Comparison of ENCODE assay signal across 11 mouse cellular contexts in the genomic region with DNA sequence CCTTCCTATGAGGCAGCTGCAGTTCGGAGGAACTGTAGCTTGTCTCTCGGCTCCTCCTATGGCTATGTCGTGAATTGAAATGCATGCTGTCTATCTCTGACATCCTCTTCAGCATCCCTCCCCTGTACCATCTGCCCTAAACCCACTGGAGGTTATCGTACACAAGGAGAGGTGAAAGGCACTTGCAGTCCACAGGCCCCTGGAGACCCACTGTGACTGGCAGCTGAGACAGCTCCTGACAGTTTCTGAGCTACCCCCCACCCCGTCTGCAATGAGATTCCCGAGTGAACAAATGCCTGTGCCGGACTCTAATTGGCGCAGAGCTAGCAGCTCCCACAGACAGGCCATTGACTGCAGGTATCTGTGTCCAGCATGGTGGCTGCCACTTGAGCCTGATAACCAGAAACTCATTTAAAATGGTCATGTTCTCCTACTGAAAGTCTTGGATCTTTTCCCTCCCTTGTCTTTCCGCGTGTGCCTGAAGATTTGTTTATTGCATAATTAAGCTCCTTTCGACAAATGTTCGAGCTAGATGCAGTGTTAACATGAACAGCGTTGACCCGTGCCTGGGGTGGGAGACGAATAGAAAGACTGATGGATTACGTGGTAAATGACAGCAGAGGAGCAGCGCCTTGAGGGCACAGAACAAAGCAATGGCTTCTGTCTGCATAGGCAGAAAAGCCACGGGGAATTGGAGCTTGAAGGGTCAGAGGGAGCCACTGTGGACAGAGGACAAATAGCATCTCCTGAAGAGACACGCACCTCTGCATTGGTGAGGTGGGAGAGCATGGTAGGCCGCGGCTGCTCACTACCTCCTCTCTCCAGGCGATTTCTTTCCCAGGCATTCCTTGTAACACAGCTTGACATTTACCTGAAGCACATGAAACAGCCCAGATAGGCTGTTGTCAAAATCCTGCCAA.
A peak's percentile ranks its signal among the peaks of the same experiment; 100 is the strongest.
DNase-seq lines count a peak whose midpoint lies in the region; ATAC-seq and TF ChIP-seq lines count a peak whose summit lies in the region.
"Had no signal": no experiment of that assay in that cellular context is flagged by ENCODE, and none has a peak within 500 bp of the region (broad histone marks: within the 10 kb centered on the region; RNA-seq: fewer than 3 reads in every experiment).

No protein-coding gene starts in this region.

- H3K27me3 ChIP-seq in hindbrain, embryonic 11.5 days (ENCODE audit: control insufficient read depth, insufficient read depth, low read length): no peaks in the 10 kb centered on the region
- H3K27me3 ChIP-seq in midbrain, embryonic 15.5 days (replicated peaks): no peaks in the 10 kb centered on the region
- H3K27me3 ChIP-seq in heart, adult 2 months (ENCODE audit: control insufficient read depth, insufficient read depth, low read length): no peaks in the 10 kb centered on the region
- no peaks in the 10 kb centered on the region for H3K27me3 ChIP-seq in kidney, embryonic 16.5 days (ENCODE audit: insufficient read depth, low read length)

- H3K79me2 ChIP-seq in heart, adult 2 months (replicated peaks; ENCODE audit: control insufficient read depth, insufficient read depth, low read length): no peaks in the 10 kb centered on the region

- TF ChIP-seq EP300 in heart, adult 2 months (IDR thresholded peaks at IDR 0.05; ENCODE audit: insufficient read depth, low read depth, low read length): no peak

- TF ChIP-seq POLR2A in heart, adult 2 months (IDR thresholded peaks at IDR 0.05; ENCODE audit: insufficient read depth, low read depth, low read length): no peak

- intact Hi-C loops in heart, adult 2 months (cut with DNase I): no loop called here

- no peak overlapping the region for H3K4me3 ChIP-seq in hindbrain, embryonic 11.5 days (ENCODE audit: low read depth, low read length)
- H3K4me3 ChIP-seq in midbrain, embryonic 15.5 days: no peak overlapping the region
- no peak overlapping the region for H3K4me3 ChIP-seq in heart, adult 2 months
- H3K4me3 ChIP-seq in kidney, embryonic 16.5 days (ENCODE audit: low read length): no peak overlapping the region

- H3K36me3 ChIP-seq in hindbrain, embryonic 11.5 days (ENCODE audit: control insufficient read depth, insufficient read depth, low read length): no peaks in the 10 kb centered on the region
- no peaks in the 10 kb centered on the region for H3K36me3 ChIP-seq in midbrain, embryonic 15.5 days (replicated peaks)
- no peaks in the 10 kb centered on the region for H3K36me3 ChIP-seq in heart, adult 2 months (ENCODE audit: control insufficient read depth, insufficient read depth, low read length)
- H3K36me3 ChIP-seq in kidney, embryonic 16.5 days (ENCODE audit: insufficient read depth, low read length): peaks cover 22% of the 10 kb centered on the region

- H3K4me1 ChIP-seq in hindbrain, embryonic 11.5 days (replicated peaks; ENCODE audit: control insufficient read depth, insufficient read depth, low read length): peaks cover 2% of the 10 kb centered on the region; the same call in 1 of the 2 replicates
- H3K4me1 ChIP-seq in midbrain, embryonic 15.5 days: peaks cover 21% of the 10 kb centered on the region
- no peaks in the 10 kb centered on the region for H3K4me1 ChIP-seq in heart, adult 2 months (ENCODE audit: control insufficient read depth, insufficient read depth, low read length)
- no peaks in the 10 kb centered on the region for H3K4me1 ChIP-seq in kidney, embryonic 16.5 days (ENCODE audit: insufficient read depth, low read length)

- H3K4me2 ChIP-seq in hindbrain, embryonic 11.5 days (replicated peaks; ENCODE audit: low read depth, low read length): no peak overlapping the region; the same call in 1 of the 2 replicates
- H3K4me2 ChIP-seq in midbrain, embryonic 15.5 days: peak overlapping the region; percentile 0; the same call in 1 of the 2 replicates
- H3K4me2 ChIP-seq in kidney, embryonic 16.5 days (replicated peaks; ENCODE audit: low read depth, low read length): no peak overlapping the region
- H3K4me2 ChIP-seq: liver, embryonic 11.5 days had no signal

- WGBS in hindbrain, embryonic 11.5 days: 36% methylated on average over 22 of the region's 22 CpGs
- 28% methylated on average over 22 of the region's 22 CpGs for WGBS in midbrain, embryonic 15.5 days
- 72% methylated on average over 22 of the region's 22 CpGs for WGBS in heart, adult 2 months
- WGBS in kidney, embryonic 16.5 days: 63% methylated on average over 22 of the region's 22 CpGs

- peak overlapping the region; percentile 70 for H3K27ac ChIP-seq in hindbrain, embryonic 11.5 days (ENCODE audit: low read depth, low read length)
- H3K27ac ChIP-seq in midbrain, embryonic 15.5 days: peak overlapping the region; percentile 15
- H3K27ac ChIP-seq in heart, adult 2 months: no peak overlapping the region
- no peak overlapping the region for H3K27ac ChIP-seq in kidney, embryonic 16.5 days (ENCODE audit: low read length)

- H3K9me3 ChIP-seq in hindbrain, embryonic 11.5 days (ENCODE audit: control insufficient read depth, low read length): no peaks in the 10 kb centered on the region
- H3K9me3 ChIP-seq in midbrain, embryonic 15.5 days: no peaks in the 10 kb centered on the region
- no peaks in the 10 kb centered on the region for H3K9me3 ChIP-seq in kidney, embryonic 16.5 days (ENCODE audit: low read length)

- ATAC-seq in hindbrain, embryonic 11.5 days (ENCODE audit: low FRiP score): peak; percentile 93
- peak; percentile 84 for ATAC-seq in midbrain, embryonic 15.5 days (replicated peaks)
- ATAC-seq in kidney, embryonic 16.5 days (ENCODE audit: low FRiP score, low TSS enrichment): no peak

- TF ChIP-seq CTCF in heart, adult 2 months (IDR thresholded peaks at IDR 0.05): no peak

- no peak overlapping the region for H3K9ac ChIP-seq in hindbrain, embryonic 11.5 days (ENCODE audit: low read depth, low read length)
- H3K9ac ChIP-seq in midbrain, embryonic 15.5 days: no peak overlapping the region
- H3K9ac ChIP-seq in heart, adult 2 months (ENCODE audit: low read depth, low read length): no peak overlapping the region
- no peak overlapping the region for H3K9ac ChIP-seq in kidney, embryonic 16.5 days (replicated peaks; ENCODE audit: low read length)

- peak; percentile 44 to 58 for DNase-seq in cerebellum, postnatal 10 days
- DNase-seq in cerebellum, adult 9-10 months: no peak
- DNase-seq in embryo, embryonic 10.5 days (ENCODE audit: low spot score): peak; percentile 36
- DNase-seq in hindbrain, embryonic 11.5 days (ENCODE audit: low spot score): peak; percentile 72
- DNase-seq in heart, adult 2 months: no peak
- no peak for DNase-seq in adrenal gland, postnatal 36 days
- DNase-seq: heart, postnatal 36 days; kidney, postnatal 10 days had no signal

Comparison
In these comparisons a context has a peak if more than half of its experiments do, and no peak if none do; other contexts are left out.
1. DNase-seq: peak in cerebellum, postnatal 10 days (2 of 2), embryo, embryonic 10.5 days (single experiment) and hindbrain, embryonic 11.5 days (single experiment); none in cerebellum, adult 9-10 months (single experiment), heart, adult 2 months (0 of 2) and adrenal gland, postnatal 36 days (0 of 2).
2. H3K27ac ChIP-seq: peak in hindbrain, embryonic 11.5 days (single experiment) and midbrain, embryonic 15.5 days (single experiment); none in heart, adult 2 months (single experiment) and kidney, embryonic 16.5 days (single experiment).